Mouse (Mus musculus) intestine, postnatal 0 days (tissue): ENCODE measurements around the gene Dnah9. TPM values are rescaled to one million over a fixed set of nuclear protein-coding genes. Genes with fewer than 3 reads are reported as not detected.
A peak's percentile ranks its signal among the peaks of the same experiment; 100 is the strongest.

Source experiments
- ATAC-seq: fragments of 200-750 bp; cut with Nextera tagmentation; 2 replicates; pipeline ENCODE4 v1.8.0; 2017; ENCODE audit warnings: mild to moderate bottlenecking, moderate TSS enrichment, moderate library complexity
- H3K27ac ChIP-seq: fragments of 300-500 bp; sonication (generic); 2 replicates; pipeline ENCODE4 v1.5.1; 2014; ENCODE audit warnings: mild to moderate bottlenecking, low read depth, low read length, moderate library complexity
- H3K27me3 ChIP-seq: fragments of 300-500 bp; sonication (generic); replicated peaks from 2 replicates; pipeline ENCODE4 v1.6.1; 2014; ENCODE audit warnings: low read length, mixed read lengths; ENCODE audit not compliant: control insufficient read depth, insufficient read depth
- H3K36me3 ChIP-seq: fragments of 300-500 bp; sonication (generic); 2 replicates; pipeline ENCODE4 v1.6.1; 2014; ENCODE audit warnings: mild to moderate bottlenecking, moderate library complexity; ENCODE audit not compliant: control insufficient read depth, insufficient read depth
- H3K4me1 ChIP-seq: fragments of 300-500 bp; sonication (generic); replicated peaks from 2 replicates; pipeline ENCODE4 v1.6.1; 2014; ENCODE audit warnings: antibody characterized with exemption, low read length, mixed read lengths; ENCODE audit not compliant: control insufficient read depth, insufficient read depth
- H3K4me2 ChIP-seq: fragments of 300-500 bp; sonication (generic); replicated peaks from 2 replicates; pipeline ENCODE4 v1.6.1; 2014; ENCODE audit warnings: low read depth, mild to moderate bottlenecking, moderate library complexity
- H3K4me3 ChIP-seq: fragments of 300-500 bp; sonication (generic); 2 replicates; pipeline ENCODE4 v1.5.1; 2014; ENCODE audit warnings: low read depth, low read length
- H3K9ac ChIP-seq: fragments of 300-500 bp; sonication (generic); 2 replicates; pipeline ENCODE4 v1.6.1; 2014; ENCODE audit warnings: mild to moderate bottlenecking, low read depth, low read length
- H3K9me3 ChIP-seq: fragments of 300-500 bp; sonication (generic); 2 replicates; pipeline ENCODE4 v1.6.1; 2016; ENCODE audit warnings: mixed run types; ENCODE audit not compliant: control insufficient read depth
- CTCF ChIP-seq: sonication (generic); IDR thresholded peaks from 2 replicates; pipeline ENCODE4 v1.5.1; 2016; ENCODE audit warnings: low read depth, mild to moderate bottlenecking, control low read depth, antibody characterized with exemption, moderate library complexity
- WGBS: fragments of 180-500 bp; shearing (Covaris S2); extraction: QIAGEN DNeasy Blood & Tissue Kit; methylation state at CpG from one replicate; pipeline ENCODE4 v1.1.7; 2014; 5-methylcytosine and 5-hydroxymethylcytosine counted together
- polyA plus RNA-seq: library from polyadenylated mRNA; unstranded; fragments of >200 nt; fragmentation: Nextera tagmentation; extraction: Ambion mirVana; gene quantifications from 2 replicates; pipeline ENCODE4 v1.2.1, GENCODE M21; 2015

Gene Dnah9
- polyA plus RNA-seq, 1 experiment from 2014 or later, result 0.10 TPM

- no peaks in the 10 kb centered on the region for H3K27me3 ChIP-seq
- no peak for ATAC-seq
- no peaks in the 10 kb centered on the region; the same call in 1 of the 2 replicates for H3K4me1 ChIP-seq
- peak overlapping the region; percentile 79 for H3K9ac ChIP-seq
- H3K4me3 ChIP-seq, result peak overlapping the region; percentile 81
- peak overlapping the region; percentile 94 for H3K27ac ChIP-seq
- TF ChIP-seq CTCF, result 0 out of 2 replicates have a peak, but pooled peaks have one; percentile 7
- WGBS, result 37% methylated on average over 7 of the region's 7 CpGs
- no peaks in the 10 kb centered on the region for H3K36me3 ChIP-seq
- H3K4me2 ChIP-seq, result peak overlapping the region; percentile 88
- no peaks in the 10 kb centered on the region for H3K9me3 ChIP-seq
These were observed 360.8 kb downstream of the Dnah9 start for GRCm38 (mm10) chr11:65807601-65808000.

- no peak for TF ChIP-seq CTCF
- Histone ChIP-seq H3K4me3 (peak within 1 kb of the TSS; percentile 81), H3K4me1 (no peaks in the 10 kb centered on the region), H3K27ac (peak within 1 kb of the TSS; percentile 94), H3K4me2 (peak within 1 kb of the TSS; percentile 88), H3K36me3 (no peaks in the 10 kb centered on the region), H3K9me3 (no peaks in the 10 kb centered on the region), H3K27me3 (no peaks in the 10 kb centered on the region), H3K9ac (peak within 1 kb of the TSS; percentile 79)
- ATAC-seq, result peak; percentile 99
- under 1% methylated on average over 58 of the region's 58 CpGs for WGBS
These were observed 361.3 kb downstream of the Dnah9 start, which contains the start of gene Zkscan6 for GRCm38 (mm10) chr11:65806909-65807504. Zkscan6 (plus strand) TSS chr11:65807175.

- H3K27me3 ChIP-seq, result no peaks in the 10 kb centered on the region
- H3K4me1 ChIP-seq, result no peaks in the 10 kb centered on the region
- TF ChIP-seq CTCF, result no peak
- peak overlapping the region; percentile 88 for H3K4me2 ChIP-seq
- WGBS, result 1% methylated on average over 20 of the region's 20 CpGs
- peak overlapping the region; percentile 81 for H3K4me3 ChIP-seq
- no peaks in the 10 kb centered on the region for H3K36me3 ChIP-seq
- no peaks in the 10 kb centered on the region for H3K9me3 ChIP-seq
- H3K9ac ChIP-seq, result peak overlapping the region; percentile 79
- H3K27ac ChIP-seq, result peak overlapping the region; percentile 94
- peak; percentile 80 for ATAC-seq
These were observed 361.9 kb downstream of the Dnah9 start for GRCm38 (mm10) chr11:65806321-65806904.

GRCm38 (mm10) chr11:65801899-65802298 is 366.5 kb downstream of the Dnah9 start:
- H3K27ac ChIP-seq, result no peak overlapping the region
- WGBS, result 62% methylated on average over 3 of the region's 3 CpGs
- ATAC-seq, result no peak
- no peaks in the 10 kb centered on the region for H3K9me3 ChIP-seq
- H3K9ac ChIP-seq, result no peak overlapping the region
- no peak overlapping the region for H3K4me3 ChIP-seq
- H3K4me2 ChIP-seq, result no peak overlapping the region
- TF ChIP-seq CTCF, result no peak
- no peaks in the 10 kb centered on the region for H3K36me3 ChIP-seq
- H3K27me3 ChIP-seq, result no peaks in the 10 kb centered on the region
- no peaks in the 10 kb centered on the region for H3K4me1 ChIP-seq

GRCm38 (mm10) chr11:65795896-65796295 is 372.5 kb downstream of the Dnah9 start:
- Histone ChIP-seq H3K4me2 (no peak overlapping the region), H3K27me3 (no peaks in the 10 kb centered on the region), H3K4me3 (no peak overlapping the region), H3K9ac (no peak overlapping the region), H3K4me1 (no peaks in the 10 kb centered on the region), H3K9me3 (no peaks in the 10 kb centered on the region), H3K36me3 (no peaks in the 10 kb centered on the region), H3K27ac (no peak overlapping the region)
- 48% methylated on average over 1 of the region's 1 CpGs for WGBS
- no peak for ATAC-seq
- no peak for TF ChIP-seq CTCF

- H3K4me1 ChIP-seq, result no peaks in the 10 kb centered on the region
- no peaks in the 10 kb centered on the region for H3K36me3 ChIP-seq
- H3K27me3 ChIP-seq, result no peaks in the 10 kb centered on the region
- H3K9ac ChIP-seq, result no peak overlapping the region
- TF ChIP-seq CTCF, result no peak
- H3K27ac ChIP-seq, result no peak overlapping the region
- no peak overlapping the region for H3K4me2 ChIP-seq
- ATAC-seq, result no peak
- no peak overlapping the region for H3K4me3 ChIP-seq
- WGBS, result 55% methylated on average over 10 of the region's 10 CpGs
- H3K9me3 ChIP-seq, result no peaks in the 10 kb centered on the region
These were observed 373.7 kb downstream of the Dnah9 start for GRCm38 (mm10) chr11:65794428-65795219.
